Mouse (Mus musculus): ENCODE data around the gene Rtel1.

- TF ChIP-seq CTCF (IDR thresholded peaks at IDR 0.05; ENCODE audit: borderline replicate concordance, extremely low read depth, insufficient read depth, insufficient read length) (no peak), POLR2A (IDR thresholded peaks at IDR 0.05; ENCODE audit: borderline replicate concordance, extremely low read depth, insufficient read depth, insufficient read length, poor library complexity, severe bottlenecking) (no peak)
Observed at GRCm38 (mm10) chr2:181279968-181280367, 39.6 kb upstream of the Rtel1 start.
